15 mouse cellular contexts compared by ENCODE assay signal in the genomic region with DNA sequence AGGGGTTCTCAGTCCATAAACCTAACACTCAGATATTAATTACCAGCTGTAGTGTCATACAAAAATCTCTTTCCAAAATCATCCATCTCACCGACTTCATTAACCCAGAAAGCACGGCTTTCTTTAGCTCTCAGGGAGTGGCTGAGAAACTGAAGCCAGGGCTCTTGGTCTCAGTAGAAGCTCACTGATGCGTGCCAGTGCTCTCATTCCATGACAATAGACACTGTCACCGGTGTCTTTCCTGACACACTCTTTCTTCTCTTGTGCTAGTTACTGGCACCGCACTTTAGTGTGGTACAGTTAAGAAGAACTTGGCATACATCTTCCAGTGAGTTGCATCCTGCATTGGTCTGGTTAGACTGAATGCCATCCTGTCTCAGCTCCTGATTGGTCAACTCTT.
"Had no signal": no experiment of that assay in that cellular context is flagged by ENCODE, and none has a peak within 500 bp of the region (broad histone marks: within the 10 kb centered on the region; RNA-seq: fewer than 3 reads in every experiment).

No protein-coding gene starts in this region.

- H3K36me3 ChIP-seq: kidney, embryonic 15.5 days; liver, embryonic 13.5 days; stomach, embryonic 15.5 days had no signal

- H3K27me3 ChIP-seq: kidney, embryonic 15.5 days; liver, embryonic 13.5 days; stomach, embryonic 15.5 days had no signal

- H3K4me1 ChIP-seq: liver, embryonic 13.5 days; stomach, embryonic 15.5 days had no signal

- H3K4me2 ChIP-seq: kidney, embryonic 15.5 days; liver, embryonic 13.5 days; midbrain, embryonic 11.5 days; stomach, embryonic 15.5 days had no signal

- H3K27ac ChIP-seq: kidney, embryonic 15.5 days; liver, embryonic 13.5 days; stomach, embryonic 15.5 days had no signal

- H3K9ac ChIP-seq: kidney, embryonic 15.5 days; liver, embryonic 13.5 days; stomach, embryonic 15.5 days had no signal

- H3K9me3 ChIP-seq: kidney, embryonic 15.5 days; liver, embryonic 13.5 days; stomach, embryonic 15.5 days had no signal

- H3K4me3 ChIP-seq: kidney, embryonic 15.5 days; liver, embryonic 13.5 days; stomach, embryonic 15.5 days had no signal

- DNase-seq: kidney, adult 2 months; kidney, postnatal 14 days; kidney, postnatal 4 days; liver, embryonic 13.5 days; lung, adult 2 months; lung, postnatal 14 days; lung, postnatal 4 days; midbrain, embryonic 14.5 days; right cerebral cortex, postnatal 25 days; spleen, adult 18-20 months; thymus, adult 18-20 months; thymus, postnatal 36 days had no signal
